Mouse (Mus musculus): ENCODE data around the gene Tnfrsf25.

DNA sequence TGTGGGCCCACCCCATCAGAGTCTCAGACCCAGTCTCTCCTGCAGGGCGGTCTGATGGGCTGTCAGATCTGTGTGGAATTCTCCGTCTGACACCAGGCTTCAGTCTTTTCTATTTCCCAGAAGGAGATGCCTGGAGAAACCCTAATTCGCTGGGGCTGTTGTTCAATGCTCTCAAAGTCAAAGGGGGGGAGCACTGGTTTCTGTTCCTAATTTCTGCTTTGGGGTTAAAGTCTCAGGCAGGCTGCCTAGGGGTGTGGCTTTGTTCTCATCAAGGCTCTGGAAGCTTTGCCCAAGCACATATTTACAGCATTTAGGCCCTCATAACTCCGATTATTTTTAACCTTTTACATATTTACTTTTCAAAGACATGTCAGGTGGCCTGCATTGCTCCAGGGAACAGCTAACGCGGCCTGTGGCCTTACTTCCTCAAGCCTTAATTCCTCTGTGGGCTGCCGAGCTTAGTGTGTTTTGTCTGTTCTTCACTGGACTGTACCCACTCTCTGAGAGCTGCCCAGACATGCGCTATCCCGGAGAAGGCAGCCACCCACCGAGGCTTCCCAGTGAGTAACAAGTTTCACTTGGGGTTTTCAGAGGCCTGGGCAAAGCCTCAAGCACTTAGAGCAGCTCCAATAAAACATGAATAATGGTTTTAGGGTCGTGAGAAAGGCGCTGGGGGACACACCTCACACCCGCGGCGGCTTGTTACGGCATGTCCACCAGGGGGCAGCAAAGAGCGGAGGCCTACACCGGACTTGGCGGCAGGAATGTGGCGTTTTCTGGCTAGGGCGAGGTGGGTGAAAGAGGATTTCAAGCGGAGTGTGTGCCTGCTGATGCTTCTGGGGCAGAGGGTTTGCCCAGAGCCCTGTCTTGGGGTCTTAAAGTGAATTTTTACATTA, 49.5 kb downstream of the Tnfrsf25 start:
- TF ChIP-seq GATA1 (IDR thresholded peaks at IDR 0.05; ENCODE audit: borderline replicate concordance, low read length) (no peak), FLI1 (IDR thresholded peaks at IDR 0.05; ENCODE audit: low read length) (no peak)

Measured in megakaryocyte, embryonic 14.5 days (primary cell).